Mouse (Mus musculus): ENCODE measurements around the gene Naa11. TPM values are rescaled to one million over a fixed set of nuclear protein-coding genes. Genes with fewer than 3 reads are reported as not detected.

Naa11 gene
- total RNA-seq, 4 experiments from 2014 or later = not detected

DNA sequence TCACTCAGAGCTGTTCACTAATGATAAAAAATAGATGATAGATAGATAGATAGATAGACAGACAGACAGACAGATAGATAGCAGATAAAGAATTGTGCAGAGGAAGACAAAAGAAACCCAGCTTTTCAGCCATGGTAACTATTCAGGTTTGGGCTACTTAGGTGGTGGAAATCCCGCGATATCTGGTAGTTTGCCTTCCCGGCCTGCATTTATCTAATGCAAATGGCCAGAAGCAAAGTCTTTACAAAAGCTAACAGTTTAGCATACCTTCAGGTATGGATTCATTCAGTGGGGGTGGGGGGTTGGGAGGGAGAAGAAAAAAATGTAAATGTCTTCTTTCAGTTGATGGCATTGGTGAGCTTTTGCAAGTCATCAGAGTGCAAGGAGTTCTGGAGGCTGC lies 48.0 kb downstream of the Naa11 start:
- no peak for DNase-seq

- no peak for DNase-seq
Observed at GRCm38 (mm10) chr5:97334794-97335193, 57.4 kb downstream of the Naa11 start.

Other genes with a start within 250 kb of the Naa11 start
- not detected for gene Gk2, start 64.6 kb upstream of the Naa11 start, total RNA-seq (2022)

All from adrenal gland, adult 8-10 months (tissue).